Mouse (Mus musculus): ENCODE results near the gene Gm20388. TPM values are rescaled to one million over a fixed set of nuclear protein-coding genes. Genes with fewer than 3 reads are reported as not detected.

Gene Gm20388
- polyA plus RNA-seq, 1 experiment from 2014 or later: 5.5 TPM

DNA sequence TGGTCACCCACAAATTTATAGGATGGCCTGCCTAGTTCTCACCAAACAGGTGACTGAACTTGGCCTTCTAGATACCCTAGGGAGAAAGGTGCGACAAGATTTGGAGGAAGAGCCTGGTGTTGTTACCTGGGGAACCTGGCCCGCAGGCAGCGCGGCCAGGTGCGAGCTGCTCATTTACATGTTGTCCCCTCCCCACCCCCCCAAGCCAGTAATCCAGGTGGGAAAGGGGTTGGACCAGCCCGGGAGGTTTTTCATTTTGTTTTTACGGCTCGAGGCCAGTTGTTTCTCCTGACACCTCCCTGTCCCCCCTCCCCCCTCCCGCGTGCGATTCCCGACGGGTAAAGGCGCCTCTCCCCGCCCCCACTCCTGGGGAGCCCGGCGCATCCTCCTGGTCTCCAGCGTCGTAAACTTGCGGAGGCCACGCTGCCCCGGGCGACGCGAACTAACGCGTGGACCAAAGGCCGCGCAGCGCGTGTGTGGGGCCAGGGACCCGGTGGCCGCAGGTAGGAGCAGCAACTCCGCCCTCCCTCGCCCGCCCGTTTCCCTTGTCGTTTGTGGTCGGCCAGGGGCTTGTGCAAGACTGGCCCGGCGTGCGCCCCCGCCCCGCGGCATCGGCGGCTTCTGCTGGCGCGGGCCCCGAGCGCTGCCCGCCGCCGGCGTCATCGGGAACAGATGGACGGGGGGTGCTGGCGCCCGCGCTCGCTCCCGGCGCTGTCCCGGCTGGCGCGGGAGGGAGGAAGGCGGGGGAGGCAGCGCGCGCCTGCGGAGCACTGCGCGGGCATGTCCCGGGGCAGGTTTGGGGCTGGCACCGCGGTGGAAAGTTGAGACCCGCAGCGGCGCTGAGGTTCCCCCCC, 625.0 kb downstream of the Gm20388 start:
- DNase-seq (ENCODE audit: extremely low spot score, low spot score): peak; percentile 58
- H3K4me3 ChIP-seq: peak overlapping the region; percentile 82
- H3K27ac ChIP-seq: peak overlapping the region; percentile 96
- peaks cover 100% of the 10 kb centered on the region for H3K4me1 ChIP-seq
- no peaks in the 10 kb centered on the region for H3K36me3 ChIP-seq (replicated peaks)
- WGBS: 1% methylated on average over 79 of the region's 79 CpGs
- H3K27me3 ChIP-seq (ENCODE audit: poor library complexity, severe bottlenecking): peaks cover 96% of the 10 kb centered on the region
- no peaks in the 10 kb centered on the region for H3K9me3 ChIP-seq

DNA sequence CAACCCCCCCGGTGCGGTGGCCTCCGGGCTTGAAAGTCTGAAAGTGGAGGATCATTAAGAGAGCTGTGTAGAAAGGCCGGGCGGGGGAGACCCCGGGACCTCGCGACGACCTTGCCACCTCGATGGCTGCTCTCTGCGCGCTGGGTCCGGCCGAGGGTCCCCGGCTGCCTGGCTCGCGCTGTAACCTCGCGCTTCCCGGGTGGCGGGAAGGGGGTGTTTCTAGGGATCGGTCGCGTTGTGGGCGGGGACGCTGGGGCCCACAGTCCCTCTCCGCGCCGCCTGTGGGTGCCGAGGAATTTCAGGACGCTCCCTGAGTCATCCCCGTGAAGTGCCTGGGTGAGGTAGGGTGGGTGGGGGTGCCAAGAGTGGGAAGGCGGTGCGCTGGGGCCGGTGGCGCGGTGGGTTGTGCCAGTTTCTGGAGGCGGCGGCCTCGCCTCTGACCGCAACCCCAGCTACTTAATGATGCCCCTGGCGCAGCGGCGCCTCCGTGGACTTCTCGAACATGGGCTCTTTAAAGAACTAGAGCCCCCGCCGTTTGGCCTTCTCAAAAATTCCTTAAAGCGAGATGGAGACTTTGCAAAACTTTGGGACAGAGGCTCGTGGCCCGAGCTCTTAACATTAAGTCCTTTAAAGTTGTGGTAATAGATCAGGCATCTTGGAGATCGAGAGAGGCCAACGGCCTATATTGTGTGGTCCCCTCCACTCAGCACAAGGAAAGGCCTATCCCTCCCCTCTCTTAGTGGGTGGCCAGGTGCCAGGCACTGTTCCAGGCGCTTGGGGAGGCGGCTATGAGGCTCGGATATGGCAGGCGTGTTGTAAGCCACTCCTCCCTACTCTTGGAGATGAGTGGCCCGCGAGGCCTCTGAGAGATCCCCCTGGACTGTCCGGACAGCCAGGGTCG, 625.9 kb downstream of the Gm20388 start:
- Histone ChIP-seq H3K9me3 (no peaks in the 10 kb centered on the region), H3K27me3 (ENCODE audit: poor library complexity, severe bottlenecking) (peaks cover 92% of the 10 kb centered on the region), H3K36me3 (replicated peaks) (no peaks in the 10 kb centered on the region), H3K27ac (peak overlapping the region; percentile 96), H3K4me1 (peaks cover 98% of the 10 kb centered on the region), H3K4me3 (peak overlapping the region; percentile 82)
- under 1% methylated on average over 61 of the region's 61 CpGs for WGBS
- peak; percentile 46 for DNase-seq (ENCODE audit: extremely low spot score, low spot score)

DNA sequence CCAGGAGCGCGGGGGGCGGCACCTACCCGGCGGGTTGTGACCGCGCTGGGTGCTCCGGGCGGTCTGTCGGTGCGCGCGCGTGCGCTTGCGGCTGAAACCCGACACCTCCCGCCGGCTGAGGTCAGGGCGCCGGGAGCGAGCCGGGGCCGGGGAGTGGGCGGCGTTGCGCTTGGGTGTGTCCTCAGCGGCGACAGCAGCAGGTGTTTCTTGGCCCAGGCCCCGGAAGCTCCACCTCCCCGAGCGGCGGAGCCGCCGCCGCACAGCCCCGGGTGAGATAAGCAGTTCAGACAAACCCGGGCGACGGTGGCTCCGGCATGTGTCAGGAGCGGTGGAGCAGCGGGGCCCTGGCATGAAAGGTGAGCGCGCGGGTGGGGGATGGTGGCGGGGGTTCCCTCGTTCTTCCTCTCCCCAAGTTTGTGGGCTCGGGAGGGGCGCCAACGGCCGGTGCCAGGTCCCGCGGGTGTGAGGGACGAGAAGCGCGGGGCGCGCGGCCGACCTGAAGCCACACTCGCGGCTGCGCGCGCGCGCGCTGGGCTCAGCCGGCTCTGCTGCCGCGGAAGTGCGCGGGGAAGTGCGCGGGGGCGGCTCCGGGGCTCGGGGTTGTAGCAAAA, 626.7 kb downstream of the Gm20388 start:
- Histone ChIP-seq H3K36me3 (replicated peaks) (no peaks in the 10 kb centered on the region), H3K27me3 (ENCODE audit: poor library complexity, severe bottlenecking) (peaks cover 84% of the 10 kb centered on the region), H3K4me1 (peaks cover 98% of the 10 kb centered on the region), H3K27ac (peak overlapping the region; percentile 96), H3K4me3 (peak overlapping the region; percentile 82), H3K9me3 (no peaks in the 10 kb centered on the region)
- peak; percentile 83 for DNase-seq (ENCODE audit: extremely low spot score, low spot score)
- under 1% methylated on average over 78 of the region's 79 CpGs for WGBS

DNA sequence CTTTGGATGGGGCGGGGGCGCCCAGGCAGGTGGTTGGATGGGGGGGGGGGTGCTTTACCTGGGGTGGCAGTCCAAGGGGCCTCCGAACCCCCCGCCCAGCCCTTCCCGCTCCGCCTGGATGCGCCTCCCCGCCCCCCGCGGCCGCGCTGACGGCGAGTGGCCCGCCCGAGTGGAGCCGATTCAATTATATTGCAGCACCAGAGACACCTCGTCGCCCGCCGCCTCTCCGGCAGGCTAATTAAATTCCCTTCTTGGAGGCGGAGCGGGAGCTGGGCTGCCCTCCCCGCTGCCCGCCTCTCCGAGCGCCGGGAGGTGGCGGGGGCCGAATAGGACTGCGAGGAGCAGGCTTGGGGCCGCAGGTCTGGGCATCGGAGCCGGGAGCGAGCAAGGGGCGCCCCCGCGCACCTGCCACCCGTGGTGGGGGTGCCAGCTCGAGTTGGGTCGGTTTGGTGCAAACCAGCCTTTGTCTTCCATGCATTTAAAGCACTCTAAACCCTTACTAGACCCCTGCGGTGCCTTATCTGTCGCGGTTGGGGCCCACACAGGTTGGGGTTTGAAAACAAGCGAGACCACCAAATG, 627.3 kb downstream of the Gm20388 start:
- H3K27me3 ChIP-seq (ENCODE audit: poor library complexity, severe bottlenecking): peaks cover 78% of the 10 kb centered on the region
- peak overlapping the region; percentile 96 for H3K27ac ChIP-seq
- peak overlapping the region; percentile 82 for H3K4me3 ChIP-seq
- H3K9me3 ChIP-seq: no peaks in the 10 kb centered on the region
- no peaks in the 10 kb centered on the region for H3K36me3 ChIP-seq (replicated peaks)
- peaks cover 98% of the 10 kb centered on the region for H3K4me1 ChIP-seq
- DNase-seq (ENCODE audit: extremely low spot score, low spot score): peak; percentile 80
- under 1% methylated on average over 44 of the region's 46 CpGs for WGBS

DNA sequence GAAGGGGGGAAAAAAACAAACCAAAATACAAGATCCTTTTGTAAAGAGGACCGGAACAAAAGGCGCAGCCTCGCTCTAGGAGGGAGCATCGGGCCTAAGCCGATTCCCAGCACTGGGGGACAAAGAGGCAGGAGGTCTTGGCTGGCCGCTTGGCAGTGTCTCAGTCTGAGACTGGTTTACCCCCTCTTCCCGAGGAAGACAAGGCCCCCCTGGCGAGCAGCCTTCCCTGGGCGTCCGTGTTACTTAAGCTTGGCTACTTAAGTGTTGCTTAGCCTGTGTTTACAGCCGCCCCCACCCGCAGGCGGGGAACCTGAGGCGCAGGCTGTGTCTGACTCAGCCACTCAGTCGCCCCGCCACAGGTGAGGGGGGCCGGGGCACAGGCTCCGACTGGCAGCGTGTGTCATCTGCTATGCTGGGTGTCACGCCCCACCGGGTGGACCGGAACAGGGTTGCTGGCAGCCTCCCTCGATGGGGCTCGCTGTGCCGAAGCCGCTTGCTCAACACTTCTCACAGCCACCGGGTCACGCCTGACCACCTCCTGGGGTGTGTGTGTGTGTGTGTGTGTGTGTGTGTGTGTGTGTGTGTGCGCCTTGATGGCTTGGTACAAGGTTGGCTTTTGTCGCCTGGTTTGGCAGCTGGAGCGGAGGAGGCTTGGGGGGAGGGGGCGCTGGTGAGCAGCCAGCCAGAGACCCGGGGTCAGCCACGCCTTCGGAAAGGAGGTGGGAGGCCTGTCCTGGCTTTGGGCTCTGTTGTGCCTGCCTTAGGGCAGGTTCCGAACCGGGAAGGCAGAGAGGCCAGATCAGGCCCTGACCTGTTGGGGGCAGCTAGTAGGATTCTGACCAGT, 628.0 kb downstream of the Gm20388 start:
- H3K4me3 ChIP-seq: peak overlapping the region; percentile 82
- peaks cover 98% of the 10 kb centered on the region for H3K4me1 ChIP-seq
- peaks cover 71% of the 10 kb centered on the region for H3K27me3 ChIP-seq (ENCODE audit: poor library complexity, severe bottlenecking)
- peak; percentile 81 for DNase-seq (ENCODE audit: extremely low spot score, low spot score)
- H3K36me3 ChIP-seq (replicated peaks): no peaks in the 10 kb centered on the region
- WGBS: under 1% methylated on average over 37 of the region's 37 CpGs
- H3K9me3 ChIP-seq: no peaks in the 10 kb centered on the region
- H3K27ac ChIP-seq: peak overlapping the region; percentile 96

DNA sequence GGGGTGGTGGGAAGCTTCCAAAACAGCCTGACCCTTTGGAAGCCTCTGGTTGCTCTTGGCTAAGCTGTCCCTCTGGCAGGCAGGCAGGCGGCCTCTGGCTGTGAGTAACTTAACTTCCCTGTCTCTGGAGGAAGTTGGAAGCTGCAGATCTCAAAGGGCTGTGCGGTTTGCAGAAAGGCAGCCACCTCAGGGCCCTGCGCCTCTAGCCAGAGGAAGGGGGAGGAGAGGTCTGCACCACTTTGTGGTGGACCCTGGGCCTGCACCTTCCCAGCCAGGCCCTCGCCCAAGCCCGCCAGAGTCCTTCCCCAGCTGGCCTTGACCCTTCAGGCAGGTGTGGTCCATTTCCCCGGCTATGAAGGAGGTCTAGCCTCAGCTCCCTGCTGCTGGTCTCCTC, 628.7 kb downstream of the Gm20388 start:
- peak overlapping the region; percentile 96 for H3K27ac ChIP-seq
- WGBS: 22% methylated on average over 6 of the region's 6 CpGs
- DNase-seq (ENCODE audit: extremely low spot score, low spot score): no peak
- peaks cover 98% of the 10 kb centered on the region for H3K4me1 ChIP-seq
- peak overlapping the region; percentile 82 for H3K4me3 ChIP-seq
- peaks cover 63% of the 10 kb centered on the region for H3K27me3 ChIP-seq (ENCODE audit: poor library complexity, severe bottlenecking)
- no peaks in the 10 kb centered on the region for H3K36me3 ChIP-seq (replicated peaks)
- H3K9me3 ChIP-seq: no peaks in the 10 kb centered on the region

DNA sequence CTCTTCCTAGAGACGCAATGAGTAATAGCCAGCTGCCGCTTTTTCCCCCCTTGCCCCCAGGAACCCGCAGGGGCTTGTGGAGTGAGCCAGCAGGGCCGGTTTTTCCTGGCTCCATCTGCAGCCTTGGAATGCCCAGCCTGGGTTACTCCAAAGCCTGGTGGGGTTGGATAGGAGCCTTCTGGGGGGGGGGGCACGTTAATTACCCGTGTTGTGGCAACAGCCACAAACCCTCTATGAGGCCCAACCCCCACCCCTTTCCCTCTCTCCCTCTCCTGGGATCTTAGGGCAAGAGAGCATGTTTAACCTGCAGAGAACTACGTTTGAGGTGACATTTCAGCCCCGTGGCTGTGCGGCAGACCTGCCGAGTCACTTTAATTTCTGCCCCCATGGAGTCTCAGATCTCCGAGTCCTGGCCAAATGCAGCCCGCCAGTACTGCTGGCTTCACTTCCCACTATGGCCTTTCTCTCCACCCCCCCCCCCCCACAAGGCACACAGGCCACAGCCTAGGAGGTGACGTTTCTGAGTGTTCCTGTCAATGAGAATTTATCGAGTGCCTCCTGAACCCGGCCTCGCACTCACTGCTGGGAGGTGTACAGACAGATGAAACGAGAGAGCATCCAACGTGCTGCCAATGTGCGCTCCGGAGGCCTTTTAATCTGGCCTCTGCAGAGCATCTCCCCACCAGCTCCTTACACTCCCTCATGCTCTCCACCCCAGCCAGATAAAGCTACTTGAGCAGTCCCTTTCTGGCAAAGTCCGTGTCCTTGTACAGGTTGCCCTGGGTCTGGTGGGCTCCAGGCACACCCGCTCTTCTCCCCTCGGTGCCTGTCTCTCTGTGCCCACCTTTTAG, 629.4 kb downstream of the Gm20388 start:
- Histone ChIP-seq H3K4me3 (peak overlapping the region; percentile 82), H3K27me3 (ENCODE audit: poor library complexity, severe bottlenecking) (peaks cover 57% of the 10 kb centered on the region), H3K27ac (peak overlapping the region; percentile 96), H3K36me3 (replicated peaks) (no peaks in the 10 kb centered on the region; the same call in 1 of the 2 replicates), H3K9me3 (no peaks in the 10 kb centered on the region), H3K4me1 (peaks cover 97% of the 10 kb centered on the region)
- DNase-seq (ENCODE audit: extremely low spot score, low spot score): no peak
- 22% methylated on average over 23 of the region's 23 CpGs for WGBS

DNA sequence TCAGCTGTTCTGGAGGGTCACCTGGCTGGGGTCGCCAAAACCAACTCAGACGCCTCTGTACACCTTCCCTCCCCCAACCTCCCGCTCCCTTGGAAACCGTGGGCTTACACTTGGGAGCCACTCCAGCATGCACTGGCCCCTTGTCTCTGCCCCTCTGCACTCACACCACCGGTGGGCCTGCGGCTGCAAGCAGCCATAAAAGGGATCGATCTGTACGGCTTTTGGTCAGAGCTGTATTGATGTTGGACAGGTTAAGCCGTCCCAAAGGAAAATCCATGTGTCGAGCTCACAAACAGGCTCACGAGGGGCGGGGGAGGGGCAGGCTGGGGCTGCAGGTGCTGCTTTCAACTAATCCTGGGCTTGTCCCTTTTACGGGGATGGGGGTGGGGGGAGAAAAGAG, 632.4 kb downstream of the Gm20388 start:
- 19% methylated on average over 13 of the region's 13 CpGs for WGBS
- no peaks in the 10 kb centered on the region for H3K9me3 ChIP-seq
- H3K27me3 ChIP-seq (ENCODE audit: poor library complexity, severe bottlenecking): peaks cover 42% of the 10 kb centered on the region
- H3K4me1 ChIP-seq: peaks cover 97% of the 10 kb centered on the region
- H3K4me3 ChIP-seq: 0 out of 2 replicates have a peak overlapping the region, but pooled peaks have one; percentile 3
- DNase-seq (ENCODE audit: extremely low spot score, low spot score): no peak
- peak overlapping the region; percentile 67 for H3K27ac ChIP-seq
- H3K36me3 ChIP-seq (replicated peaks): no peaks in the 10 kb centered on the region; the same call in 1 of the 2 replicates

DNA sequence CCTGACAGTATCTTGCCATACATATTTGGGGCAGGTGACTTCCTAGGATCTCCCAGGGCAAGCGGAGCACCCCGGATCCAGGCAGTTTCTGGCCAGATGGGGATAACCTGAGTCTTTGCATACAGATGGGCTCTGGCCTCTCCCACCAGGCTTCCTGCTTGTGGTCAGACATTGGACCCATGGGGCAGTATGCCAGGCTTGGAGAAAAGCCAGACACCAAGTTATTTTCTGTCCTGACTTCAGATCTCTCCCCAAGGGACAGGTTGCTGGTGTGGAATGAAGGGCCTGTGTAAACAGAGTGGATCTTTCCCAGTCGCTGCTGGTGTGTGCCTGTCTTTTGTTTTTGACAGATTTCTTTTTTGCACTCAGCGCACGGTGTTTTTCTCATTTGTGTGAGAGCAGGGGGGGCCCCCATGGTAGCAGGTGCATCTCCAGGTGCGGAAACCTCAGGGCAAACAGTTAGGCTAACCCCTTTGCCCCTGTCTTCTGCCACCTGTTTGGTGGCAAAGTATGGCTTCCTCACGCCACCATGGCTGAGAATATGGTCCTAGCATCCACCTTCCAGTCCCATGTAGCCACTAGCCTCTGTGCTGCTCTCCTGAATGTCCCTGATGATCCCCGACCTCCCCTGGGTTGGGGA, 632.9 kb downstream of the Gm20388 start:
- peak overlapping the region; percentile 67 for H3K27ac ChIP-seq
- H3K9me3 ChIP-seq: no peaks in the 10 kb centered on the region
- peaks cover 97% of the 10 kb centered on the region for H3K4me1 ChIP-seq
- DNase-seq (ENCODE audit: extremely low spot score, low spot score): no peak
- H3K36me3 ChIP-seq (replicated peaks): no peaks in the 10 kb centered on the region; the same call in 1 of the 2 replicates
- H3K4me3 ChIP-seq: 0 out of 2 replicates have a peak overlapping the region, but pooled peaks have one; percentile 3
- H3K27me3 ChIP-seq (ENCODE audit: poor library complexity, severe bottlenecking): peaks cover 43% of the 10 kb centered on the region
- WGBS: 76% methylated on average over 8 of the region's 8 CpGs

DNA sequence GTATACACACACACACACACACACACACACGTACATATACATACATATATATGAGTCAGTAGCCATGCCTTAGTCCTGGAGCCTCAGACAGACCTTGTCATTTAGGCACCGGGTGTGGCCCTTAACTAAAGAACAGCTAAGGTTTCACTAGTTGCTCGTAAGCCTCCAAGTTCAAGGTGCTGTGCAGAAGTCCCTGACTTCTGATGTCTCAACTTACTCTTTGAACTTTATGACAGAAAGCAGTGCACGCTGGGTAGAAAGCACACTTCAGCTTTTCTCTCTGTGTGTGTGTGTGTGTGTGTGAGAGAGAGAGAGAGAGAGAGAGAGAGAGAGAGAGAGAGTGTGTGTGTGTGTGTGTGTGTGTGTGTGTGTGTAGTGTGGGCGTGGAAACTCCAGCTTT, 633.5 kb downstream of the Gm20388 start:
- H3K4me1 ChIP-seq: peaks cover 97% of the 10 kb centered on the region
- no peak overlapping the region for H3K27ac ChIP-seq
- no peaks in the 10 kb centered on the region; the same call in 1 of the 2 replicates for H3K36me3 ChIP-seq (replicated peaks)
- DNase-seq (ENCODE audit: extremely low spot score, low spot score): no peak
- no peaks in the 10 kb centered on the region for H3K9me3 ChIP-seq
- 93% methylated on average over 5 of the region's 5 CpGs for WGBS
- peaks cover 45% of the 10 kb centered on the region for H3K27me3 ChIP-seq (ENCODE audit: poor library complexity, severe bottlenecking)
- no peak overlapping the region for H3K4me3 ChIP-seq
